Mouse (Mus musculus): ENCODE results near the gene Ssna1. TPM values are rescaled to one million over a fixed set of nuclear protein-coding genes. Genes with fewer than 3 reads are reported as not detected.
A peak's percentile ranks its signal among the peaks of the same experiment; 100 is the strongest.

The Ssna1 gene
- polyA plus RNA-seq, 1 experiment from 2014 or later: 248 TPM

GRCm38 (mm10) chr2:25305587-25306359 lies 33.5 kb upstream of the Ssna1 start:
- no peak overlapping the region for H3K27ac ChIP-seq (ENCODE audit: low read depth, low read length)
- WGBS: 51% methylated on average over 14 of the region's 14 CpGs

GRCm38 (mm10) chr2:25304657-25305541 lies 32.7 kb upstream of the Ssna1 start:
- no peaks in the 10 kb centered on the region for H3K36me3 ChIP-seq (ENCODE audit: control insufficient read depth, insufficient read depth, low read length)
- H3K4me1 ChIP-seq (replicated peaks; ENCODE audit: control insufficient read depth, insufficient read depth, low read length): peaks cover 3% of the 10 kb centered on the region; the same call in 1 of the 2 replicates
- no peaks in the 10 kb centered on the region for H3K9me3 ChIP-seq (ENCODE audit: control insufficient read depth, low read length)
- peak overlapping the region; percentile 63 for H3K4me2 ChIP-seq (replicated peaks; ENCODE audit: low read depth, low read length)
- peaks cover 23% of the 10 kb centered on the region for H3K27me3 ChIP-seq (ENCODE audit: control insufficient read depth, insufficient read depth, low read length)
- peak overlapping the region; percentile 36 for H3K4me3 ChIP-seq (ENCODE audit: low read depth, low read length)
- no peak overlapping the region for H3K27ac ChIP-seq (ENCODE audit: low read depth, low read length)
- peak overlapping the region; percentile 52 for H3K9ac ChIP-seq (ENCODE audit: low read depth, low read length)
- ATAC-seq (ENCODE audit: low FRiP score): peak; percentile 72
- peak; percentile 72 for DNase-seq (ENCODE audit: low spot score)
- WGBS: 3% methylated on average over 45 of the region's 45 CpGs

More at GRCm38 (mm10) chr2:25305587-25306359, 33.5 kb upstream of the Ssna1 start:
- H3K36me3 ChIP-seq (ENCODE audit: control insufficient read depth, insufficient read depth, low read length): no peaks in the 10 kb centered on the region
- H3K4me2 ChIP-seq (replicated peaks; ENCODE audit: low read depth, low read length): peak overlapping the region; percentile 63
- ATAC-seq (ENCODE audit: low FRiP score) (no peak), DNase-seq (ENCODE audit: low spot score) (no peak)
- peaks cover 3% of the 10 kb centered on the region; the same call in 1 of the 2 replicates for H3K4me1 ChIP-seq (replicated peaks; ENCODE audit: control insufficient read depth, insufficient read depth, low read length)
- H3K9ac ChIP-seq (ENCODE audit: low read depth, low read length): no peak overlapping the region
- peaks cover 29% of the 10 kb centered on the region for H3K27me3 ChIP-seq (ENCODE audit: control insufficient read depth, insufficient read depth, low read length)
- no peaks in the 10 kb centered on the region for H3K9me3 ChIP-seq (ENCODE audit: control insufficient read depth, low read length)
- peak overlapping the region; percentile 36 for H3K4me3 ChIP-seq (ENCODE audit: low read depth, low read length)

GRCm38 (mm10) chr2:25303931-25304656 lies 31.9 kb upstream of the Ssna1 start:
- no peak overlapping the region for H3K9ac ChIP-seq (ENCODE audit: low read depth, low read length)
- H3K4me1 ChIP-seq (replicated peaks; ENCODE audit: control insufficient read depth, insufficient read depth, low read length): peaks cover 3% of the 10 kb centered on the region; the same call in 1 of the 2 replicates
- H3K27me3 ChIP-seq (ENCODE audit: control insufficient read depth, insufficient read depth, low read length): peaks cover 20% of the 10 kb centered on the region
- H3K4me2 ChIP-seq (replicated peaks; ENCODE audit: low read depth, low read length): peak overlapping the region; percentile 63; the same call in 1 of the 2 replicates
- H3K9me3 ChIP-seq (ENCODE audit: control insufficient read depth, low read length): no peaks in the 10 kb centered on the region
- no peak overlapping the region for H3K27ac ChIP-seq (ENCODE audit: low read depth, low read length)
- ATAC-seq (ENCODE audit: low FRiP score) (no peak), DNase-seq (ENCODE audit: low spot score) (no peak)
- no peaks in the 10 kb centered on the region for H3K36me3 ChIP-seq (ENCODE audit: control insufficient read depth, insufficient read depth, low read length)
- H3K4me3 ChIP-seq (ENCODE audit: low read depth, low read length): peak overlapping the region; percentile 36; the same call in 1 of the 2 replicates
- 75% methylated on average over 7 of the region's 7 CpGs for WGBS

GRCm38 (mm10) chr2:25303452-25303851 lies 31.2 kb upstream of the Ssna1 start:
- peaks cover 15% of the 10 kb centered on the region for H3K27me3 ChIP-seq (ENCODE audit: control insufficient read depth, insufficient read depth, low read length)
- no peak overlapping the region for H3K9ac ChIP-seq (ENCODE audit: low read depth, low read length)
- no peak overlapping the region for H3K4me3 ChIP-seq (ENCODE audit: low read depth, low read length)
- no peak for DNase-seq (ENCODE audit: low spot score)
- H3K9me3 ChIP-seq (ENCODE audit: control insufficient read depth, low read length): no peaks in the 10 kb centered on the region
- H3K27ac ChIP-seq (ENCODE audit: low read depth, low read length): no peak overlapping the region
- no peak overlapping the region for H3K4me2 ChIP-seq (replicated peaks; ENCODE audit: low read depth, low read length)
- WGBS: 76% methylated on average over 3 of the region's 3 CpGs
- peaks cover 3% of the 10 kb centered on the region; the same call in 1 of the 2 replicates for H3K4me1 ChIP-seq (replicated peaks; ENCODE audit: control insufficient read depth, insufficient read depth, low read length)
- no peak for ATAC-seq (ENCODE audit: low FRiP score)
- no peaks in the 10 kb centered on the region for H3K36me3 ChIP-seq (ENCODE audit: control insufficient read depth, insufficient read depth, low read length)

- H3K4me3 ChIP-seq (ENCODE audit: low read depth, low read length): no peak overlapping the region
- H3K27me3 ChIP-seq (ENCODE audit: control insufficient read depth, insufficient read depth, low read length): peaks cover 15% of the 10 kb centered on the region
- no peak for DNase-seq (ENCODE audit: low spot score)
- H3K9me3 ChIP-seq (ENCODE audit: control insufficient read depth, low read length): no peaks in the 10 kb centered on the region
- 85% methylated on average over 10 of the region's 10 CpGs for WGBS
- H3K4me2 ChIP-seq (replicated peaks; ENCODE audit: low read depth, low read length): no peak overlapping the region
- no peak for ATAC-seq (ENCODE audit: low FRiP score)
- H3K36me3 ChIP-seq (ENCODE audit: control insufficient read depth, insufficient read depth, low read length): no peaks in the 10 kb centered on the region
- no peak overlapping the region for H3K27ac ChIP-seq (ENCODE audit: low read depth, low read length)
- H3K9ac ChIP-seq (ENCODE audit: low read depth, low read length): no peak overlapping the region
- H3K4me1 ChIP-seq (replicated peaks; ENCODE audit: control insufficient read depth, insufficient read depth, low read length): no peaks in the 10 kb centered on the region
Measured at GRCm38 (mm10) chr2:25298046-25298445, 25.8 kb upstream of the Ssna1 start.

GRCm38 (mm10) chr2:25297093-25297492 lies 24.9 kb upstream of the Ssna1 start:
- Histone ChIP-seq H3K27me3 (ENCODE audit: control insufficient read depth, insufficient read depth, low read length) (peaks cover 24% of the 10 kb centered on the region), H3K4me2 (replicated peaks; ENCODE audit: low read depth, low read length) (no peak overlapping the region), H3K4me1 (replicated peaks; ENCODE audit: control insufficient read depth, insufficient read depth, low read length) (peaks cover under 1% of the 10 kb centered on the region; the same call in 1 of the 2 replicates), H3K36me3 (ENCODE audit: control insufficient read depth, insufficient read depth, low read length) (no peaks in the 10 kb centered on the region), H3K4me3 (ENCODE audit: low read depth, low read length) (no peak overlapping the region), H3K27ac (ENCODE audit: low read depth, low read length) (no peak overlapping the region), H3K9me3 (ENCODE audit: control insufficient read depth, low read length) (no peaks in the 10 kb centered on the region), H3K9ac (ENCODE audit: low read depth, low read length) (no peak overlapping the region)
- no peak for ATAC-seq (ENCODE audit: low FRiP score)
- 78% methylated on average over 8 of the region's 8 CpGs for WGBS
- no peak for DNase-seq (ENCODE audit: low spot score)

- Histone ChIP-seq H3K9ac (ENCODE audit: low read depth, low read length) (no peak overlapping the region), H3K4me2 (replicated peaks; ENCODE audit: low read depth, low read length) (no peak overlapping the region), H3K9me3 (ENCODE audit: control insufficient read depth, low read length) (no peaks in the 10 kb centered on the region), H3K27me3 (ENCODE audit: control insufficient read depth, insufficient read depth, low read length) (peaks cover 58% of the 10 kb centered on the region), H3K4me3 (ENCODE audit: low read depth, low read length) (no peak overlapping the region), H3K27ac (ENCODE audit: low read depth, low read length) (no peak overlapping the region), H3K4me1 (replicated peaks; ENCODE audit: control insufficient read depth, insufficient read depth, low read length) (peaks cover 5% of the 10 kb centered on the region; the same call in 1 of the 2 replicates), H3K36me3 (ENCODE audit: control insufficient read depth, insufficient read depth, low read length) (no peaks in the 10 kb centered on the region)
- WGBS: 77% methylated on average over 9 of the region's 9 CpGs
- DNase-seq (ENCODE audit: low spot score): no peak
- no peak for ATAC-seq (ENCODE audit: low FRiP score)
Measured at GRCm38 (mm10) chr2:25293706-25294105, 21.5 kb upstream of the Ssna1 start.

GRCm38 (mm10) chr2:25292856-25293255 lies 20.6 kb upstream of the Ssna1 start:
- no peak for ATAC-seq (ENCODE audit: low FRiP score)
- H3K4me2 ChIP-seq (replicated peaks; ENCODE audit: low read depth, low read length): no peak overlapping the region

More at GRCm38 (mm10) chr2:25292856-25293255, 20.6 kb upstream of the Ssna1 start:
- Histone ChIP-seq H3K4me1 (replicated peaks; ENCODE audit: control insufficient read depth, insufficient read depth, low read length) (peaks cover 5% of the 10 kb centered on the region; the same call in 1 of the 2 replicates), H3K9ac (ENCODE audit: low read depth, low read length) (no peak overlapping the region), H3K4me3 (ENCODE audit: low read depth, low read length) (no peak overlapping the region), H3K36me3 (ENCODE audit: control insufficient read depth, insufficient read depth, low read length) (no peaks in the 10 kb centered on the region), H3K27me3 (ENCODE audit: control insufficient read depth, insufficient read depth, low read length) (peaks cover 67% of the 10 kb centered on the region), H3K9me3 (ENCODE audit: control insufficient read depth, low read length) (no peaks in the 10 kb centered on the region), H3K27ac (ENCODE audit: low read depth, low read length) (no peak overlapping the region)
- WGBS: 0% methylated on average over 1 of the region's 1 CpGs
- peak; percentile 93 for DNase-seq (ENCODE audit: low spot score)

Measured in hindbrain, embryonic 11.5 days (tissue).